Mouse (Mus musculus): Measurements from ENCODE around the gene Myd88. TPM values are rescaled to one million over a fixed set of nuclear protein-coding genes. Genes with fewer than 3 reads are reported as not detected.
A peak's percentile ranks its signal among the peaks of the same experiment; 100 is the strongest.

The Myd88 gene
- polyA plus RNA-seq, 1 experiment from 2014 or later: 11.8 TPM

DNA sequence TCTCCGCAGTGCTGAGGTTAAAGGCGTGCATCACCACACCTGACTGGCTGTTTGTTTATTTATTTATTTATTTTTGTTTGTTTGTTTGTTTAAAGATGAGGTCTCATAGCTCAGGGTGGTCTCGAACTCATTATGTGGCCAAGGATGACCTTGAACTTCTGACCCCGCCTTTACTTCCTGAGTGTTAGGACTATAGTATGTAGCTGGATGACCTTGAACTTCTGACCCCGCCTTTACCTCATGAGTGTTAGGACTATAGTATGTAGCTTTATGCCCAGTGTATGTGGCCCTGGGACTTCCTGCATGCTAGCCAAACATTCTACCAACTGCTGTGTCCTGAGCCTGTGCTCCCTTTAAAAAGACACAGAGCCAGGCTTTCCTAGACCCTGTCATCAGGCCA, 20.2 kb upstream of the Myd88 start:
- Histone ChIP-seq H3K27me3 (no peaks in the 10 kb centered on the region), H3K4me2 (replicated peaks) (no peak overlapping the region), H3K27ac (no peak overlapping the region), H3K9ac (no peak overlapping the region), H3K4me1 (peaks cover 9% of the 10 kb centered on the region; the same call in 1 of the 2 replicates), H3K36me3 (no peaks in the 10 kb centered on the region), H3K9me3 (no peaks in the 10 kb centered on the region), H3K4me3 (no peak overlapping the region)
- no peak for ATAC-seq (ENCODE audit: insufficient number of reproducible peaks, insufficient read depth, low FRiP score, low TSS enrichment)
- WGBS: 94% methylated on average over 5 of the region's 5 CpGs

GRCm38 (mm10) chr9:119358058-119358429, 16.8 kb upstream of the Myd88 start:
- H3K9me3 ChIP-seq: no peaks in the 10 kb centered on the region
- peak overlapping the region; percentile 90 for H3K4me2 ChIP-seq (replicated peaks)
- peak overlapping the region; percentile 79 for H3K9ac ChIP-seq
- 45% methylated on average over 9 of the region's 9 CpGs for WGBS
- no peak overlapping the region for H3K27ac ChIP-seq
- no peaks in the 10 kb centered on the region for H3K27me3 ChIP-seq
- ATAC-seq (ENCODE audit: insufficient number of reproducible peaks, insufficient read depth, low FRiP score, low TSS enrichment): no peak
- no peaks in the 10 kb centered on the region for H3K36me3 ChIP-seq
- H3K4me3 ChIP-seq: peak overlapping the region; percentile 62
- no peaks in the 10 kb centered on the region for H3K4me1 ChIP-seq

- ATAC-seq (ENCODE audit: insufficient number of reproducible peaks, insufficient read depth, low FRiP score, low TSS enrichment): peak; percentile 79
- H3K4me3 ChIP-seq: peak within 1 kb of the TSS; percentile 62
- no peaks in the 10 kb centered on the region for H3K27me3 ChIP-seq
- no peaks in the 10 kb centered on the region for H3K36me3 ChIP-seq
- H3K4me2 ChIP-seq (replicated peaks): peak within 1 kb of the TSS; percentile 90
- 3% methylated on average over 64 of the region's 65 CpGs for WGBS
- no peak within 1 kb of the TSS for H3K27ac ChIP-seq
- no peaks in the 10 kb centered on the region for H3K4me1 ChIP-seq
- peak within 1 kb of the TSS; percentile 79 for H3K9ac ChIP-seq
- no peaks in the 10 kb centered on the region for H3K9me3 ChIP-seq
These were observed 16.3 kb upstream of the Myd88 start, which contains the start of gene Xylb for GRCm38 (mm10) chr9:119357331-119358057. Xylb (plus strand) TSS chr9:119357381.

GRCm38 (mm10) chr9:119355943-119356342, 14.7 kb upstream of the Myd88 start:
- H3K36me3 ChIP-seq: peaks cover 8% of the 10 kb centered on the region
- H3K27ac ChIP-seq: no peak overlapping the region
- H3K9ac ChIP-seq: no peak overlapping the region
- 70% methylated on average over 6 of the region's 6 CpGs for WGBS
- H3K4me2 ChIP-seq (replicated peaks): no peak overlapping the region
- no peak for ATAC-seq (ENCODE audit: insufficient number of reproducible peaks, insufficient read depth, low FRiP score, low TSS enrichment)
- H3K4me3 ChIP-seq: no peak overlapping the region
- H3K4me1 ChIP-seq: no peaks in the 10 kb centered on the region
- no peaks in the 10 kb centered on the region for H3K27me3 ChIP-seq
- no peaks in the 10 kb centered on the region for H3K9me3 ChIP-seq

DNA sequence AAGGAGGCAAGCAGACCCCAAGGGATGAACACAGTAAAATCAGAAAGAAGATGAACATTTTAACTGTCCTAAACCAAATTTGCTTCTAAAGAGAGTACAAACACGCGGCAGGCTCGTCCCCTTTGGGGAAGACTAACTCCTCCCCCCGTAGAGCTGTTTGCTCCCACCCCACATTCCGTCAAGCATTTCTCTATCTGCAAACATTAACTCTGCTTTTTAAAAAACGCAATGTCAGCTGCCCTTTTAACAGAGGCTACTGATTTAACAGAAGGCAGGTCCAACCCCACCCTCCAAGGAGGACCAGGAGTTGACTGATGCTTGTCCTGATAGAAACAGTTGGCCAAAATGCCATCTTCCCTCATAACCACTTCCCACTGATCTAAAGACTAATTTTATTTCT, 12.7 kb upstream of the Myd88 start:
- WGBS: 76% methylated on average over 6 of the region's 6 CpGs
- no peak overlapping the region for H3K4me3 ChIP-seq
- H3K4me1 ChIP-seq: no peaks in the 10 kb centered on the region
- no peak overlapping the region for H3K27ac ChIP-seq
- no peaks in the 10 kb centered on the region for H3K27me3 ChIP-seq
- ATAC-seq (ENCODE audit: insufficient number of reproducible peaks, insufficient read depth, low FRiP score, low TSS enrichment): no peak
- no peak overlapping the region for H3K9ac ChIP-seq
- peaks cover 19% of the 10 kb centered on the region for H3K36me3 ChIP-seq
- H3K9me3 ChIP-seq: no peaks in the 10 kb centered on the region
- H3K4me2 ChIP-seq (replicated peaks): no peak overlapping the region

DNA sequence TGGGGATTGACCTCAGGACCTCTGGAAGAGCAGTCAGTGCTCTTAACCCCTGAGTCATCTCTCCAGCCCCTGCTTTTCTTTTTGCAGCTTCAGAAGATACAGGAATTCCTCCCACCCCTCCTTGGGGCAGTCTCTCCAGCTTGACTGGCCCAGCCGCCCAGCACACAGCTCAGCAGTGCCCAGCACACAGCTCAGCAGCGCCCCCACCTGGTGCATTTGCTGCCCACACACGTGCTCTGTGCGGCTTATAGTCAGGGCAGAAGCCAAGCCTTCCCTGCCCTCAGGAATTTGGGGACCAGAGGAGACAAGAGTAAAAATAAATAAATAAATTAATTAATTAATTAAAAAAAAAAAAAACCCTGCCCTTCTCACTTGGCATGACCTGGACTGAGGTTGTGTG, 10.8 kb upstream of the Myd88 start:
- ATAC-seq (ENCODE audit: insufficient number of reproducible peaks, insufficient read depth, low FRiP score, low TSS enrichment): no peak
- Histone ChIP-seq H3K4me2 (replicated peaks) (no peak overlapping the region), H3K4me1 (no peaks in the 10 kb centered on the region)

DNA sequence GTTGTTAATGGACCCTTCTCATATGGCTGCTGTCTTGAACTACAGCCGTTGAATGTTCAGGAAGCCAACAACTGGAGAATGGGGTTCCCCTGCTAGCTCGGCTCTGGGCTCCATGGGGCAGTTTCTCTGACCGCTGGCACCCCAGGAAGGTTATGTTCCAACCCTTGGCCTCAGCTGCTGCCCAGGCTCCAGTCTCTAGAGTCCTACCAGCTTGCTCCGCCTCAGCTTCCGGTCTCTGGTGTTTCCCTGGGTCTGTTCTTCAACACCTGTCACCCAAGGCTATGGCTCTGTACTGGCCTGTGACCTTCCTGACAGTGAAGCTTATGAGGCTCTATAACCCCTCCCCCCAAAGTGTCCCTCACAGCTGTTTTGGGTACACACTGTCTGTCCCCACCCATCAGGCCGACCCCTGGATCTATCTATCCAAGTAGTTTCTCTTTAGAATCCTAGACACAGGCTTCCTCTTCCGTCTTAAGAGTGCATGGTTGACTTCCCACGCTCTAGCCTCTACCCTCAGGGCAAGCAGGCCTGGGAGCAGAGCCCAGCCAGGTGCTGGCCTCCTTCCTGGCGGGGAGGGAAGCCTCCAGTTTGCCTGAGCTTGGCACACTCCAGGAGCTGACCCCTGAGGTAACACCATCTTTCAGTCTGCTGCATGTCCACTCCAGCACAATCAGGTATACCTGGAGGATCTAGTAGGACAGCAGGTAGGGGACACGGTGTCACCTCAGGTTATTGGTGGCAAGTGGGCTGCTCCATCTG, 9.9 kb upstream of the Myd88 start:
- Histone ChIP-seq H3K9me3 (no peaks in the 10 kb centered on the region), H3K27me3 (no peaks in the 10 kb centered on the region), H3K4me3 (no peak overlapping the region), H3K27ac (no peak overlapping the region), H3K4me2 (replicated peaks) (no peak overlapping the region), H3K9ac (no peak overlapping the region), H3K36me3 (peaks cover 45% of the 10 kb centered on the region), H3K4me1 (no peaks in the 10 kb centered on the region)
- 82% methylated on average over 10 of the region's 10 CpGs for WGBS
- no peak for ATAC-seq (ENCODE audit: insufficient number of reproducible peaks, insufficient read depth, low FRiP score, low TSS enrichment)

More for the DNA sequence above, 10.8 kb upstream of the Myd88 start:
- Histone ChIP-seq H3K9me3 (no peaks in the 10 kb centered on the region), H3K36me3 (peaks cover 36% of the 10 kb centered on the region), H3K27ac (no peak overlapping the region), H3K27me3 (no peaks in the 10 kb centered on the region), H3K4me3 (no peak overlapping the region), H3K9ac (no peak overlapping the region)
- 32% methylated on average over 4 of the region's 4 CpGs for WGBS

- no peaks in the 10 kb centered on the region for H3K27me3 ChIP-seq
- no peak for ATAC-seq (ENCODE audit: insufficient number of reproducible peaks, insufficient read depth, low FRiP score, low TSS enrichment)
- H3K27ac ChIP-seq: no peak overlapping the region
- H3K36me3 ChIP-seq: peaks cover 51% of the 10 kb centered on the region
- no peak overlapping the region for H3K9ac ChIP-seq
- H3K4me1 ChIP-seq: no peaks in the 10 kb centered on the region
- no peak overlapping the region for H3K4me2 ChIP-seq (replicated peaks)
- no peak overlapping the region for H3K4me3 ChIP-seq
- H3K9me3 ChIP-seq: no peaks in the 10 kb centered on the region
- WGBS: 89% methylated on average over 3 of the region's 3 CpGs
These were observed 9.3 kb upstream of the Myd88 start for GRCm38 (mm10) chr9:119350531-119350930.

DNA sequence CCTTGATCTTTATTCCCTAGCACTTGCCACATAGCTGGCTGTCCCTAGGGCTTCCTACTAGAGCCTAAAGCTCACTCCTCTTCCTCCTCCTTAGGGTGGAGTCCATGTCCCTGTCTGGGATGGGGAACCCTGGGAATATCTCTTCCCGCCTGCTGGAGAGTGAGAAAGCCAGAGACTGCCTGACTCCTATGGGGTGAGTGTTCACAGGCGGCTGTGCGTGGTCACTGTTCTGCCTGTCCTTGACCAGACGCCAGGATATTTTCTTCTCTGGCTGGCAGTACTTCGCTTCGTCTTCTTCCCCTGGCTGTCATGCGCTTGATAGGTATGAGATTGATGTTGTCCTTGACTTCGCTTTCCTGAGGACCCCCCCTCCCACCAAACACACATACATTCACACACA, 5.2 kb upstream of the Myd88 start:
- ATAC-seq (ENCODE audit: insufficient number of reproducible peaks, insufficient read depth, low FRiP score, low TSS enrichment): no peak
- whole genome bisulfite sequencing: 89% methylated on average over 8 of the region's 8 CpGs
- H3K36me3 ChIP-seq: peaks cover 71% of the 10 kb centered on the region

GRCm38 (mm10) chr9:119342728-119343127, 1.5 kb upstream of the Myd88 start:
- H3K27ac ChIP-seq: no peak overlapping the region
- peak overlapping the region; percentile 71 for H3K4me2 ChIP-seq (replicated peaks)
- WGBS: 89% methylated on average over 7 of the region's 7 CpGs
- peaks cover 46% of the 10 kb centered on the region for H3K36me3 ChIP-seq
- peaks cover 5% of the 10 kb centered on the region; the same call in 1 of the 2 replicates for H3K27me3 ChIP-seq
- no peak for ATAC-seq (ENCODE audit: insufficient number of reproducible peaks, insufficient read depth, low FRiP score, low TSS enrichment)
- no peak overlapping the region for H3K9ac ChIP-seq
- H3K4me3 ChIP-seq: no peak overlapping the region
- H3K9me3 ChIP-seq: no peaks in the 10 kb centered on the region
- H3K4me1 ChIP-seq: peaks cover 20% of the 10 kb centered on the region

More for the DNA sequence above, 5.2 kb upstream of the Myd88 start:
- H3K4me3 ChIP-seq: no peak overlapping the region
- peaks cover 9% of the 10 kb centered on the region for H3K4me1 ChIP-seq
- no peaks in the 10 kb centered on the region for H3K27me3 ChIP-seq
- no peak overlapping the region for H3K9ac ChIP-seq
- H3K4me2 ChIP-seq (replicated peaks): no peak overlapping the region
- no peaks in the 10 kb centered on the region for H3K9me3 ChIP-seq
- no peak overlapping the region for H3K27ac ChIP-seq

- Histone ChIP-seq H3K27ac (peak overlapping the region; percentile 92), H3K9ac (peak overlapping the region; percentile 57), H3K9me3 (no peaks in the 10 kb centered on the region), H3K4me3 (peak overlapping the region; percentile 88), H3K4me2 (replicated peaks) (peak overlapping the region; percentile 71), H3K4me1 (peaks cover 20% of the 10 kb centered on the region), H3K36me3 (peaks cover 21% of the 10 kb centered on the region), H3K27me3 (peaks cover 5% of the 10 kb centered on the region; the same call in 1 of the 2 replicates)
- WGBS: 6% methylated on average over 8 of the region's 8 CpGs
- ATAC-seq (ENCODE audit: insufficient number of reproducible peaks, insufficient read depth, low FRiP score, low TSS enrichment): no peak
These were observed 1.0 kb downstream of the Myd88 start for GRCm38 (mm10) chr9:119340212-119340580.

All from embryonic facial prominence, embryonic 12.5 days (tissue).